Mouse (Mus musculus): ENCODE measurements around the gene Evi5l.
"Not testable (repeated sequence)": the region's sequence is repeated elsewhere in the genome, so short reads cannot be mapped to it uniquely, and the experiment has no call there.

The Evi5l gene

DNA sequence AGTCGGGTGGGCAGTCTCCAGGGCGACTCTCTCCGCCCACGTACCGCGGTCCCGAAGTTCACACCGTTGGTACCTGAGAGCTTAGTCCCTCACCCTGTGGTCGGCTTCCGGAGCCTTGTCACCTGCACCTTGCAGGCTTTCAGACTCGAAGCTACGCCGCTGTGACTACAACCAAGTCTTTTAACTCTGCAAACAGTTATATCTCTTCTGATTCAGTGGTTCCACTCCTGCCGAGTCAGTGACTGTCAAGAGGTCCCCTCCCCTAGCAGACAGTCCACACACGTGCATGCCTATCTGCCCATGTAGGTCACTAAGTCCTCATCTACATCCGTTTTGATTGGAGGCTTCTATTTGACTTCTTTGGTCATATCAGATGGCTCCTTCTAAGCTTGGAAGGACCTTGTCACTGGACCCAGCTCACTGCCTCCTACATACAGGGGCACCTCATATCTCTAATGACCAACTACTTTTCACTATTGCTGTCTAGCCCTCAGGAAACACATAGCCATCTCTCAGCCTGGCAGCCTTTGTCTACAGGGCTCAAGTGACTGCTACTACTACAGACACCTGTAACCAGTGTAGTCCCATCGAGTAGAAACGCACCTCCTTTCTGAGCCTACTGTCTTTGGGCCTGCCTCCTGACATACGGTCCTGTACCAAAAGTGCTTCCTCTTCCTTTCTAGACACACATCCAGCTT is 73.0 kb downstream of the Evi5l start:
- no peak for DNase-seq

DNA sequence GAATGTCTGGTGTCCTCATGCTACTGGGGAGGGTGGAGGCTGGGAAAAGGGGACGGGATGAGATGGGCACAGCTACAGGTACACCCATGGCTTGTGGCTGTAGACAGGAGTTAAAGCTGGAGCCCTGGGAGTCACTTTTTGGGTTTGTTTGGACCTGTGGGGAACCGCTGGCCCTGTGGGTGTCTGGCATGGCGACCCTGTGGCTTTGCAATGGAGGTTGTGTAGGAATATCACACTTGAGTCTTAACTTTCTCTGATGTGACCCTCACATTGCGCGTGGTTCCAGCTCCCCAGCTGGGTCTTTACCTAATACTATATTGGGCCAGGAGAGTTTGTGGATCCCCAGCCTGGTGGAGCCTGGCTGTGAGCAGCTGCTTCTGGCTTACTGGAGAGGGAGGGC is 78.7 kb downstream of the Evi5l start:
- no peak for DNase-seq

DNA sequence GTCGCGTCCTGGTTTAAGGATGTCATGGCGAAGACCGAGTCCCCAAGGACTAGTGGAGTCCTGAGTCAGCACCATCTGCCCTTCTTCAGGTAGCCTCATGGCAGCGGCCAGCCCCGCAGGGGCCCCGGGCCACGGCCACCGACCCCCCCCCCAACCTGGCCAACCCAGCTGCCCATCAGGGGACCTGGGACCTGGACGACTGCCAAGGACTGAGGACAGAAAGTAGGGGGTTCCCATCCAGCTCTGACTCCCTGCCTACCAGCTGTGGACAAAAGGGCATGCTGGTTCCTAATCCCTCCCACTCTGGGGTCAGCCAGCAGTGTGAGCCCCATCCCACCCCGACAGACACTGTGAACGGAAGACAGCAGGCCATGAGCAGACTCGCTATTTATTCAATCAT is 79.4 kb downstream of the Evi5l start:
- no peak for DNase-seq

DNA sequence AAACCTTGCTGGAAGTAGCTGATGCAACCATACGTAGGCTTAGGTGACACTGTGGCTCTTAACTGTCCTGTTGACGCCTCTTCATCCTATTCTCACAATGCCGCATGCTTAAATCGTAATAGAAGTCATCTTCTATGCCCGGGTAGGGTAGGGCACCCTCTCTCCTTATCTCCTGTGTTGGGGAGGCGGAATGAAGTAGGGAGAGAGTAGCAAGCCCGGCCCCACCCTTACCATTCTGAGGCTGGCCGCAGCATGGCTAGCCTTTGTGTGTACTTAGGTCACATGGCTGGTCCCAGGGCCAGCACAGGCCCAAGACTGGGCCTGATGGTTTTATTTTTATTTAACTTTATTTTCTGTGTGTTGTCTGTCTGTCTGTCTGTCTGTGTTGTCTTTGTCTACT is 80.9 kb downstream of the Evi5l start:
- DNase-seq, result no peak

DNA sequence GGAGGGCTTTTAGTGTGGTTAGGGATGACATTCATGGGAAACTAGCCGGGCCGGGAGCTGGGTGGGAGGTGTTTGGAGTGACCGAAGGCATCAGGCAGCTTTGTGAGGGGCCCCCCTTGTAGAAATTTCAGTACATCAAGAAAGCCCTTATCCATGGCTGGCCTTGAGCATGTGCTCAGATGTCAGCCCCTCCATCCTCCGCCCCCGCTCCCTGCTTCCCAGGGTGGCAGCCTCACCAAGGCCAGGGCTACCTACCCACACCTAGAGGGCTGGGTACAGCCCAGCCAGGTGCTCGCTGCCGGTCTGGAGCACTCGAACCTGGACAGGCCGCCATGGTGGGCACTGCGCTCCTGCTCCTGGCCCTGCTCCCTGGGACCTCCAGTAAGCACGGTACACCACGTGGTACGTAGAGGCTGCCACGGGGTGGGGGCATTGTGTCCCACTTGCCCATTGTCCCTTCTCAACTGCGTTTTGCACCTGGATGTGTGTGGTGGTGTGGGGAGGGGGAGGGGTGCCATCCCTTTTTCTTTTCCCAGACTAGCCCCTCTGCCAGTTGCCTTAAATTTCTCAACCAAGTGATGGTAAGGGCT is 81.7 kb downstream of the Evi5l start, which contains the start of gene Tgfbr3l:
Gene Tgfbr3l, plus strand, starts transcription at position 264 of the 590 bp plus-strand sequence.
- no peak for DNase-seq

DNA sequence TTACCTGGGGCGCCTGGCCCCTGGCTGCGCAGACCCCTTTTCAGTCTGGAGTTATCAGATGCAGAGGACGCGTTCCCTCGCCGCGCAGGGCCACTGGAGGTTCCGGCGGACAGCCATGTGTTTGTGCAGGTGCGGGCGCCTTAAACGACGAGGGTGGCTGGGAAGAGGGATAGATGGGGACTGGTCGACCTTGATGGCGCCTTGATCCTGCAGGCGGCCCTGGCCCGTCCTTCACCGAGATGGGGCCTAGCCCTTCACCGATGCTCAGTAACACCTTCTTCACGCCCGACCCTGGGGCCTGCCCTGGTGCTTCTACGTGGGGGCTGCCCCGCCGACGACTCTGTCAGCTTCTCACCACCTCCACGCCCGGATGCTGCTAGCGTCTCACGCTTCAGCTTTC is 82.8 kb downstream of the Evi5l start:
- peak; percentile 31 for DNase-seq

DNA sequence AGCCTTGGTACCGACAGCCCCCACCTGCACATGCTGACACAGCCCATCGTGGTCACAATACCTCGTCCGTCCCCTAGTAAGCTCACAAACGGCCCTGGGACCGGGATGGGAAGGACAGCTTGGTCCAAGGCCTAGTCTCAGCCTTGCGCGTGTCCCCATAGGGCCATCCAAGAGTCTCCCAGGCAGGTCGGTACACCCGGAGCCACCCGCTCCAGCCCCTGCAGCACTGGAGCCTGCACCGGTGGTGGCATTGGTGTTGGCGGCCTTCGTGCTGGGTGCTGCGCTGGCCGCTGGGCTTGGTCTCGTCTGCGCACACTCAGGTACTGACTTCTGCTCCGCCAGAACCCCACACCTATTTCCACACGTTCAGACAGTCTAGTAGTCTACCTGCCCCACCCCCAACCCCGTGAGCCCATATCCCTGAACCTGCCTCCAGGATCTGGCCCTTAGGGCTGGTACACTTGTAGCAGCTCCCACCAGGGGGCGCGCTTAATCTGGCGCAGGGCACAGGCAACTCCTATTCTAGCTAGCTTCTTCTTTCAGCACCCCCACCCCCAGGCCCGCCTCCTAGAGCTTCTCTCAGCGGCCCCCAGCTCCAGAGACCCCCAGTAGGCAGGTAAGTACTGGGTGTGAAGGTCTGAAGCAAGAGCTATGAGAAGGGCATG is 84.1 kb downstream of the Evi5l start:
- peak; percentile 84 for DNase-seq

DNA sequence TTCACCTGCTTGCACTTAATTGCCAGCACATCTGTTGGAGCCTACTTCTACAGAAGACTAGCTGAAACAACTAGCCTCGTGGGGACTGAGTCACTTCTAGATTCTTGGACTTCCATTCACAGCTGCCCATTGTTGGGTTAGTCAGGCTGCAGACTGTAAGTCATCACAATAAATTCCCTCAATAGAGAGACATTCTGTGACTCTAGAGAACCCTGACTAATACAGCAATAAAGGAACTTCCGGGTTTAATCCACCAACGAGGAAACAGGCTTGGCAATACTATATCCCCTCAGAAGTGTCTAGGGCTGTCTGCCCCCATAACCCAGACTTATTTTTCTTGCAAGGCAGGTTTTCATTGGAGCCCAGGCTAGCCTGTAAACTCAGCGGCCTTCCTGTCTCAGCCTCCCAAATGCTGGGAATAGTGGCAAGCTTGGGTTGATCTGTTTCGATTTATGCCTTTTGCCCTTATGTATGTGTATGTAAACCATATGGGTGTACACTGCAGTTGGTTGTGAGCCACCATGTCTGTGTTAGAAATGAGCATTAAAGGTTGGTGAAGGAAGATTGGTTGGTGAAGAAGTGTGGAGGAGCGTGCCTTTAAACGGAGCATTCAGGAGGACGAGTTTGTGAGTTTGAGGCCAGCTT is 85.9 kb downstream of the Evi5l start:
- no peak for DNase-seq

DNA sequence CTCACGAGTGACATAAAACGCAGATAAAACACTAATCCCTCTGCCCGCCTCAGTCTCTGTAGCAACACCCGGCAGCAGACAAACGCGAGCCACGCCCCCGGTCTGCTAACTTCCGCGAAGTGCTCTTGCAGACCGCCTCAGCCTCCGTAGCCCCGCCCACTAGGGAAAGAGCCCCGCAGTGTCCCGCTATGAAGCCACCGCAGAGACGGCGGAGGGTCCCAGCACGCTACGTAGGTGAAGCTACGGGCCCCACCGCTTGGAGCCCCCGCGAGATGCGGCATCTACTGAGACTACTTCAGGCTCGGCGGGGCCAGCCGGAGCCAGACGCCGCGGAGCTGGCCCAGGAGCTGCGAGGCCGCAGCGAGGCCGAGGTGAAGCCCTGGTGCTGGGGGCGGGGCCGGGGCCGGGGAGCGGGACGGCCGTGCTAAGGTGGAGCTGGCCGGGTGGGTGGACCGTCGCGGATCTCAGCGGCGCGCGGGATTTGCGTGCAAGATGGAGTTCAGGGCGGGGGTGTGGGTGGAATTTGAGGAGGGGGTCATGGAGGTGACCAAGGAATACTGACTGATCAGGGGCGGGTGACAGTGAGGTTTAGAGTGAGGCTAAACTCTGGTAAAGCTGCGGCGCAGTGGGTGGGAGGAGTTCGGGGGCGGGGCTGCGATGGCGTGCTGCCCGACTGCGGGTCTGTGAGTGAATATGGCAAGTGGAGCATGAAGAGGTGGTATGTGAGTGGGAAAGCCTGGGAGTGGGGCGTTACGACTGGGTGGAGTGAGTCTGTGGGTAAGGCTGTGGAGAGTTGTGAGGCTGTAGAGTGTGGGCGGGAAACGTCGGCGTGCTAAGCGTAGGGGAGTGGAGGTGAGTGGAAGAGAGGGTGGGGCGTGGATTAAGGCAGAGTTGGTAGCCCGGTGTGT is 86.8 kb downstream of the Evi5l start, which contains the start of gene Snapc2:
Gene Snapc2, plus strand, starts transcription at position 147 of the 908 bp plus-strand sequence.
- DNase-seq, result peak; percentile 97

DNA sequence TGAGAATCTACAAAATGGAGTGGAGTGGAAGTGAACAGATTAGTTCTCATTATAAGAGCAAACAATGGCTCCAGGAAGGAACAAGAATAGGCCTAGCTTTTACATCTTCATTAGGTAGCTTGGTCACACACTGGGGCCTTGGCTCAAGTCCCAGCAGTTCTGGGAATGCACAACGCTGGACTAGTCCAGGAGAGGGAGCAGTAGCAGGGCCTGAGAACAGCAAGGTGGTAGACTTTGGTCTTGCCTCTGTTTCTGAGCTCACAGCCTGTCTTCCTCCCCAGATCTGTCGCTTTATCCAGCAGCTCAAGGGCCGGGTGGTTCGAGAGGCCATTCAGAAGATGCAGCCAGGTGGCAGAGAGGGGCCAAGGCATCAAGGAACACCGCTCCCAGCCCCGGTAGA is 87.6 kb downstream of the Evi5l start:
- DNase-seq, result peak; percentile 85

DNA sequence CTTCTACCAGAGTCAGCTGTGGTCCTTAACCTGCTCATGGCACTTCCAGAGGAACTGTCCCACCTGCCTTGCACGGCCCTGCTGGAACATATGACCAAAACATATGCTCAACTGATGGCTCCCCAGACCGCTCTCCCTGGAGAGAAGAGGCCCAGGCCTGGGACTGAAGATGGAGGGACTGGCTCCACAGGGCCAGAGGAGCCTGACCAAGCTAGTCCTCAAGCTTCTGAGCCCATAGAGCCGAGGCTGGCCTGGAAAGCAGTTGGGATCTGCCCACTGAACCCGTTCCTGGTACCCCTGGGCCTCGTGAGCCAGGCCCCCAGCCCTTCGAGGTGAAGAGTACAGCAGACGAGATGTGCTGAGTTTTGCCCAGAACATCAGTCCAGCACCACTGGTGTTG is 89.1 kb downstream of the Evi5l start:
- DNase-seq, result not testable (repeated sequence)

DNA sequence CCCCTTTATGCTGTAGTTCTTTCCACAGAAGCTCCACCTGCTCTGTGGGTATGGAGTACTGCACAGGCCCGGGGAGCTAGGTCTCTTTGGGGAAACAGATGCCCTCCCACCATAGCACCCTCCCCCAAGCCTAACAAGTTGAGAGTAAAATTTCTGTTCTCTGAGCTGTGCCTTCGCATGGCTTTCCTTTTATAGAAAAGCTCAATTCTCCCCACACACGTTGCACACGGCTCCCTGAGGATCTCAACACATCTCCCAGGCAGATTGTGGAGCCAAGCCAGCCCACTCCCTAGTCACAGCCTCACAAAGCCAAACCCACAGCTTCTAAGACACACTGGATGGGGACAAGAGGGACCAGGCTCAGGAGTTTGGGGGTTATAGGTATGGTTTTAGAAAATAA is 90.5 kb downstream of the Evi5l start:
- DNase-seq, result no peak

DNA sequence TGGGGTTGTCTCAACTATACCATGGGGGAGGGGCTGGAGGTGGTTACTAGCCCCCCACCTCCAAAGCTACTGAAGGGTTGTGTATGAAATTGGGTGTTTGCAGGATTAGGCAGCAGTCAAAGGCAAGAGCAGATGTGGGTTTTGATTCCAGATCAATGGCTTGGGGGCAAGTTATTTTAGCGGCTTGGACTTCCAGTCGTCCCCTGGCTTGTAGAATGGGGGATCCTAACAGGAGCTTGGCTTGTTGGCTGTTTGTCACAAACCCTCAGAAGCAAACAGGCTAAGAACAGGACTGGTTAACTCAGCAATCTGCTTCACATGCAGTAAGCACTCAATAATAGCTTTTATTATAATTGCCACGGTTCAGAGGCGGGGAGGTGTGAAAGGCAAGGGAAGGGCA is 91.0 kb downstream of the Evi5l start:
- no peak for DNase-seq

DNA sequence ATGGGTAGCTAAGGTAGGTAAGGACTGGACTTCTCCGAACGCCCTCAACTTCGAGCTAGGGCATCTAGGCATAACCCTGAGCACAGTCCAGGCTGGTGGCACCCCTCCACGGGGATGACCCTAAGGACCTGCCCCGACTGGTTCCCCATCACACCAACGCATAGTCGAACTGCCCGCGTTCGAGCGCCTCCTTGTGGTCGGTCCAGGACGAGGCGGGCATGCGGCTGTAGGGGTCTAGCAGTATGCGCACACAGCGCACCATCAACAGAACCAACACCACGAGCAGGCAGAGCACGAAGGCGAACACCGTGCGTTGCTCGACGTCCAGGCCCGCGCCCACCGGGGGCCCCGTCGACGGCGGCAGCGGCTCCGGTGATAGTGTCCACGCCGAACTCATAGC is 91.9 kb downstream of the Evi5l start:
- peak; percentile 75 for DNase-seq

DNA sequence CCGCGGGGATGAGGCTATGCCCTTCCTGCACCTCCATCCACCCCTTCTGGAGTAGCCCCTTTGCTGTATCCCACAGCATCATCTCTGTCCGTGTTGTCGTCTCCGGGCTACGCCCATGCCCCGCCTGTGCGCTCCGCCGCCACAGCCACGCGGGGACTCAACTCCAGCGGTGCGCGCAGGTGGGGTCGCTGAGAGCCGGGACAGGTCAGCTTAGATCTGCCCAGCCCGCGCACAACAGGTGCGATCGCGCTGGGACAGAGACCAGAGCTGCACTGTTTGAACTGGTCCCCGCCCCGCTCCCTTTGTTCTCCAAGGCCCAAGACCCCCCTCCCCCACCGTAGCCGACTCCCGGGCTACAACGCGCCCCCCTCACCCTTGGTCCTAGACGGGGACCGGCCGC is 92.3 kb downstream of the Evi5l start:
- DNase-seq, result no peak

DNA sequence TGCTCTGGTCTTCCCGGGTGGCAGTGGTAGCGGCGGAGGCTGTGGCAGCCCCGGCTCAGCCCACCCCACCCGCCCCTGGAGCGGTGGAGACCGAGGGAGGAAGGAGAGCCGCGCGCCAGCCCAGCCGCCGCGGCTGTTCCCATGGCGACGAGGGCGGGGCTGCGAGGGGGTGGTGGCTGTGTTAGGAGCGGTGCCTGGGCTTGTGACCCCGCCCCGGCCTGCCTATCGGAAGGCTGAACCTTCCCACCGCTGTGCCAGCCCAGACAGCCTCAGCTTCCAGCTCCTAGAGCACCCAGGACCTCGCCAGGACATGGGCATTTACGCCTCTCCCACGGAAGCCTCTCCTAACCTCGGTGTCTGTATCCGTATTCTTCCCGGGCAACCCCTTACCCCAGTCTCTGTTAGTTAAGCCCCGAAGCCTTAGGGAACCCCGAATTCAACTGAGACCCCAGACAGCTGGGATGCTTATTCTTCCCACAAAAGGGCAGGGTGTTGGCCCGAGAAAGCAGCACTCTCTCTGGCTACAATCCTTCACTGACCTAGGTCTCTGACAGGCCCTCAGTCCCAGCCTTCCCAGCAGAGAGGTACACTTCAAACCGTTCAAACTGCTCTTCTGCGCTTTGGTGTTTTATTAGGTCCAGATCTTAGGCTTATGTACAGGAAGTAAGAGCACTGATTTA is 92.9 kb downstream of the Evi5l start, which contains the start of gene Ctxn1:
Gene Ctxn1, minus strand, starts transcription at position 150 of the 680 bp plus-strand sequence.
- DNase-seq, result peak; percentile 97

DNA sequence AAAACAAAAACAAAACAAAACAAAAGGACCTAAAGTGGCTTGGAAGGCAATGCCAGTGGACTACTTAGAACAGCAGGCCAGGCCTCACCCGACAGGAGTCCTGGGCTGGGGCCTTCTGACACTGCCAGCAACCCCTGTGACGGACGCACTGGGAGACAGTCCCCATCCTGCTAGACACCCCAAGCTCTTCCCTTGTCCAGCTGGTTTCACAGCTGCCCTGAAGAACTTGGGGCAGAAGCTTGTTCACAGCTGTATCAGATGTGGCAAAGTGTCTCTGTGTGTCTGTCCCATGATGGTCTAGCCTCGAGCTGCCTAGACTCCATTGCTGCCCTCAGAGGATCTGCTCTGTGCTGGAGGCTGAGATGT is 93.4 kb downstream of the Evi5l start:
- no peak for DNase-seq
